Mouse (Mus musculus) testis, adult 2 months (tissue): ENCODE measurements around the gene Aldob. TPM values are rescaled to one million over a fixed set of nuclear protein-coding genes. Genes with fewer than 3 reads are reported as not detected.

ENCODE experiments used
- H3K27ac ChIP-seq: fragments of 200-500 bp; 2 replicates; pipeline ENCODE4 v1.5.1; 2012; ENCODE audit warnings: low read depth, low read length; ENCODE audit not compliant: control insufficient read depth, insufficient read depth
- H3K27me3 ChIP-seq: fragments of 200-500 bp; 2 replicates; pipeline ENCODE4 v1.6.1; 2012; ENCODE audit warnings: mild to moderate bottlenecking, low read length, moderate library complexity; ENCODE audit not compliant: control insufficient read depth, insufficient read depth
- H3K36me3 ChIP-seq: fragments of 200-500 bp; 2 replicates; pipeline ENCODE4 v1.6.1; 2012; ENCODE audit warnings: mild to moderate bottlenecking, low read length; ENCODE audit not compliant: control insufficient read depth, insufficient read depth
- H3K4me1 ChIP-seq: fragments of 200-500 bp; 2 replicates; pipeline ENCODE4 v1.6.1; 2012; ENCODE audit warnings: low read length; ENCODE audit not compliant: control insufficient read depth, insufficient read depth
- H3K4me3 ChIP-seq: fragments of 200-500 bp; 2 replicates; pipeline ENCODE4 v1.5.1; 2012; ENCODE audit warnings: low read depth, mild to moderate bottlenecking, low read length, moderate library complexity, mixed read lengths; ENCODE audit not compliant: control insufficient read depth
- CTCF ChIP-seq: fragments of 200-500 bp; IDR thresholded peaks from 2 replicates; pipeline ENCODE4 v1.5.1; 2012; ENCODE audit warnings: low read depth, mild to moderate bottlenecking, inconsistent platforms, low read length, moderate library complexity; ENCODE audit not compliant: control insufficient read depth, insufficient read depth, insufficient replicate concordance
- POLR2A ChIP-seq: fragments of 200-500 bp; IDR thresholded peaks from 2 replicates; pipeline ENCODE4 v1.6.1; 2012; ENCODE audit warnings: low read depth, mild to moderate bottlenecking, inconsistent platforms, low read length, moderate library complexity; ENCODE audit not compliant: control insufficient read depth
- polyA plus RNA-seq: library from polyadenylated mRNA; depleted of rRNA; stranded (reverse); fragments of >200 nt; gene quantifications from 2 replicates; pipeline ENCODE4 v1.2.3, GENCODE M21; 2012

Gene Aldob
- polyA plus RNA-seq, 1 experiment: 0.10 TPM

DNA sequence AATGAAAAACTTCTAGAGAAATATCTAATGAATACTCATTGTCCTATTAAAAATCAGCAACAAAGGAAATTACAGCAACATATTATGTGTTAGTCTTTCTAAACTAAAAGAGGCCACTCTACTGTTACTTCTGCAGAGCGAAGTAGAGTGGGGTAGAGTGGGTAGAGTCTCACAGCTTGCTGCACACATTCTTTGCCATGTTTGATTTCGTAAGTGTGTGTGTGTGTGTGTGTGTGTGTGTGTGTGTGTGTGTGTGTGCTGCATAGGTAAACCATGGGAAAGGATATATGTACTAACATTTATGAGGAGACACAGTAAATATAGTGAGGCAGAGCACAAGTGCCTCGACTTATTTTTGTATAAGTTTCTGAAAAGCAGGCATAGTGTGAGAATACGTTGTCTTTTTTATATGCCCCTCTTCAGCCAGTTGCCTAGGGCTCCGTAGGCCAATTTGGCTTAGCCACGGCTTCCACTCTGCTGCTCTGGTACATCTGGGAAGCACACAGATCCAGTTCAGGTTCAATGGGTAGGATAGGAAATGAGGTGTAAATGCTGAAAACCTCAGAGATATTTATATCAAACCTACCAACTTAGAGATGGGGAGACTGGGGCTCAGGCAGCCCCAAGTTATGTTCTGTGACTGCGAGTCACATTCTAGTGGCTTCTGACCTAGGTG, 1.7 kb downstream of the Aldob start:
- Histone ChIP-seq H3K36me3 (no peaks in the 10 kb centered on the region), H3K4me1 (no peaks in the 10 kb centered on the region), H3K4me3 (no peak overlapping the region), H3K27me3 (no peaks in the 10 kb centered on the region), H3K27ac (no peak overlapping the region)
- no peak for TF ChIP-seq POLR2A
- no peak for TF ChIP-seq CTCF

DNA sequence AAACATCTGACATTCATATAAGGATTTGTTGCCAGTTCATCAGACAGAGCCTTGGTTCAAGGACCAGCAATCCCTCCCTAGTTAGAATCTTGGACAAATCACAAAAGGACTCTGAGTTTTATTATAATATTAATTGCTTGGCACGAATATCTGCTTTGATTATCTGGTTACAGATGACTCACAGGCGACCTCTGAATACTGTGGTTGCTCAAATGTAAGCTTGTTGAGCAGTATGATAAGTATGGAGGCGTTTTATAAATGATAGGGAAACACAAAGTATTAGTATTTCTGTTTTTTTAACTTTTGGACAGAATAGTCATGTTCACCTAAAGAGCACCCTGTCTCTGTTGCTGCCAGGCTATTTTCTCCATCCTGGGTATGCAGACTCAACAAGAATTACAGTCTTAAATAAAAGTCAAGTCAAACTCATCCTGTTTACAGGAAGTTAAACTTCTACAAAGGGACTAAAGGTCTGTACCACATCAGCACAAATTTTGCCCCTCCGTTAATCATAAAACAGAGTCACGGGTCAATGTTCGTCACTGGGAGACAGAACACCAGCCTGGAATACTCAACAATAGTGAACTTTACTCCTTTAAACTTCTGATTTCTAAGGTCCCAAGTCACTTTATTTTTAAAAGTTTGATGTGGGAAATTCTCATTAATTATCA, 2.3 kb downstream of the Aldob start:
- H3K27me3 ChIP-seq: no peaks in the 10 kb centered on the region
- no peak overlapping the region for H3K27ac ChIP-seq
- H3K4me3 ChIP-seq: no peak overlapping the region
- TF ChIP-seq POLR2A (no peak), CTCF (no peak)
- H3K36me3 ChIP-seq: no peaks in the 10 kb centered on the region
- no peaks in the 10 kb centered on the region for H3K4me1 ChIP-seq

DNA sequence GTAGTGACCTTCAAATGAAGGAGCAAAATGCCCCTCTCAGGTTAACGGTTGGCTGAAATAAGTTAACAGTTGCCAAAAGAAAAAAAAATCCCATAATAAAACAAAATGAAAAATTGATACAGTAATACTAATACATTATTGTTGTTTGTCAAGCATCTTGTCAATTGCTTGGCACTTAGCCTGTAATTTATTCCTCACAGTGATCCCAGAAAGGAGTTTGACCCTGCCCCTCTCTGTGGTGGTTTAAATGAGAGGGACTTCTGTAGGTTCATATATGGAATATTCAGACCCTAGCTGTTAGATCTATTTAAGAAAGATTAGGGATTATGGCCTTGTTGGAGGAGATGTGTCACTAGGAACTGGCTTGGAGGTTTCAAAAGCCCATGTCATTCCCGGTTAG, 3.3 kb downstream of the Aldob start:
- H3K4me3 ChIP-seq: no peak overlapping the region
- no peaks in the 10 kb centered on the region for H3K36me3 ChIP-seq
- no peaks in the 10 kb centered on the region for H3K27me3 ChIP-seq
- H3K27ac ChIP-seq: no peak overlapping the region
- TF ChIP-seq CTCF (no peak), POLR2A (no peak)
- H3K4me1 ChIP-seq: no peaks in the 10 kb centered on the region

DNA sequence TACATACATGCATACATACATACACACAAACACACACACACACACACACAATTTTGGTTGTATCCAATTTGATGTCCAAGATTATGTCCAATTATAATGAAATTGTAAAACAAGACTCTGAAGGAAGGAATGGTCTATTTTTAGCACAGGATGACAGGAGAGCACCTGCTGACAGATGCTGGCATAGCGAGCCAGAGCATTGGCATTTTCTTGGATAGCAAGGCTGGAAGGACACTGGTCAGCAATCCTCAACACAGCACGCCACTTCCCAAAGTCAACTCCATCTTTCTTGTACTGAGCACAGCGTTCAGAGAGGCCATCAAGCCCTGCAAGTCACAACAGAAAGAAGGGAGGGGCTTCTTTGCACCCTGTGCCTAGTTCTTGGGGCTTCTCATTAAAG, 8.4 kb downstream of the Aldob start:
- Histone ChIP-seq H3K27ac (no peak overlapping the region), H3K4me3 (no peak overlapping the region), H3K4me1 (no peaks in the 10 kb centered on the region), H3K36me3 (no peaks in the 10 kb centered on the region), H3K27me3 (no peaks in the 10 kb centered on the region)
- TF ChIP-seq CTCF: no peak
- no peak for TF ChIP-seq POLR2A

DNA sequence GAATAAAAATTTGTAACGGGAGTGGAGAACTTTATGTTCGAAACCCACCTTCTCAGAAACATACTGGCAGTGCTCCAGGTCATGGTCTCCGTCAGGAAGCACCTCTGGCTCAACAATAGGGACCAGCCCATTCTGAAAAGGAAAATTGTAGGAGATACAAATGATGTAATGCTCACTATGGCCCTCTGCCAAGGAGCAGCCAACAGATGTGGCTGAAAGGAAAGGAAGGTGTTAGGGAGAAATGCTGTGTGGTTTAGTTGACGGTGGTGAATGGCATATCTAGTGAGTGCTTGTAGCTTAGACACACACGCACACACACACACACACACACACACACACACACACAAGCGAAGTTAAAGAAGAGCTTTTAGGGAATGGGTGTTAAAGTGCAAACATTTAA, 9.7 kb downstream of the Aldob start:
- no peak overlapping the region for H3K4me3 ChIP-seq
- no peaks in the 10 kb centered on the region for H3K4me1 ChIP-seq
- TF ChIP-seq POLR2A (no peak), CTCF (no peak)
- H3K27me3 ChIP-seq: no peaks in the 10 kb centered on the region
- H3K36me3 ChIP-seq: no peaks in the 10 kb centered on the region
- no peak overlapping the region for H3K27ac ChIP-seq

DNA sequence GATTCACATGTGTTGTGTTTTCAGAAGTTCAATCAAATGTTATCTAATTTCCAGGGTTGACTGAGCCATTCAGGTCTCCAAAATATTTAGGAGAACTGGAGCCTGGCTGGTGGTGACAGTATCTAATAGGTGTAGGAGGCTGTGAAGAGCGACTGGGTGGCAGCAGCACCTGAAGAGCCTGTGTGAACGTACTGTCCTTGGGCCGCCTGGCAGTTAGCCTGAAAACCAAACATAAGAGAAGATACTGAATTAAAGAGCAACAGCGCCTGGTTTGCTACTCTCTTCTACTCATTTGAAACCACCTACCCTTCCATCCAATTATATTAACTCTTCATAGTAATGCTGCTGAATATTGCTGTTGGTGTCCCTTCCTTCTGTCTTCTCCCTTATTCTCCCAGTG, 12.7 kb downstream of the Aldob start:
- H3K4me3 ChIP-seq: no peak overlapping the region
- no peaks in the 10 kb centered on the region; the same call in 1 of the 2 replicates for H3K4me1 ChIP-seq
- no peaks in the 10 kb centered on the region for H3K36me3 ChIP-seq
- TF ChIP-seq CTCF (no peak), POLR2A (no peak)
- H3K27ac ChIP-seq: no peak overlapping the region
- no peaks in the 10 kb centered on the region for H3K27me3 ChIP-seq

DNA sequence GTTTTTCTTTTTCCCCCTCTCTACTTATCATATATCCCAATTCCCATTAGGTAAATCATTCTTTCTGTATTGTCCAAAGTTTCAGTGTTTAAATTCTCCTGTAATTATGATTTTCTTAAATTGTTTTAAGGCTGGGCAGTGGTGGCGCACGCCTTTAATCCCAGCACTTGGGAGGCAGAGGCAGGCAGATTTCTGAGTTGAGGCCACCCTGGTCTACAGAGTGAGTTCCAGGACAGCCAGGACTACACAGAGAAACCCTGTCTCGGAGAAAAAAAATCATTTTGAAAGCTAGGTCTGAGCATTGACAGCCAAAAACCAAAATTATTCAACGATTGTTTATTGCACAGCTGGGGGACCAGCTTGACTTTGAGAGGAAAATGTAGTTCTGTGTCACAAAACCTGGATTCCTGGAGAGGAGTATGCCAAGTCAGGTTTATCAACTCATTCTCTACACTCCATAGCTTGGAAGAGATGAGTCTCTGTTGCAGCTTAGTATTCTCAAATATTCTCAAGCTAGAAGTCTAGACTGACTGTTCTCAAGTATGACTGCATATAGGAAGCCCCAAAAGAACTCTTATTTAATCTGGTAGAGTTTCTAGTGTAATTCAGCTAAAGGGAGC, 13.6 kb downstream of the Aldob start:
- TF ChIP-seq CTCF (no peak), POLR2A (no peak)
- H3K27ac ChIP-seq: no peak overlapping the region
- H3K36me3 ChIP-seq: no peaks in the 10 kb centered on the region
- H3K4me3 ChIP-seq: no peak overlapping the region
- no peaks in the 10 kb centered on the region for H3K27me3 ChIP-seq
- H3K4me1 ChIP-seq: no peaks in the 10 kb centered on the region; the same call in 1 of the 2 replicates

DNA sequence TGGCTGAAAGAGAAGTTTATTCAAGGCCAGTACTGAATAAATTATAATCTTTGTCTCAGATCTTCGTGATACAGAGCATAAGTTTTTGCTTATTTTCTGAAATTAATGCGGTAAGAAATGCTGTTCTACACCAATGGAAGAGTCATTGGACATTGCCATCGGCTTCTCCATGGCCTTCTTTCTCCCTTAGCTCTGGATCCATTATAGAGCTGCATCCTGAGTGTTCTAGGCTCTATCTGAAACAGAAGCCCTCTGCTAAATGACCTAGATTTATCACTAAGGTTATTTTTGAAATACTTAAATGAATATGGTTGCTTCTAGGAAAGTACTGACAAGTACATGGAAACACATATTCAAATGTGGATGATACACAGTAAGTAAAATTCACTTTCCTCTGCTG, 14.3 kb downstream of the Aldob start:
- H3K27me3 ChIP-seq: no peaks in the 10 kb centered on the region
- H3K27ac ChIP-seq: no peak overlapping the region
- no peak overlapping the region for H3K4me3 ChIP-seq
- no peaks in the 10 kb centered on the region for H3K36me3 ChIP-seq
- H3K4me1 ChIP-seq: no peaks in the 10 kb centered on the region; the same call in 1 of the 2 replicates
- TF ChIP-seq CTCF (no peak), POLR2A (no peak)
